Mouse (Mus musculus) layer of hippocampus, postnatal 25 days (tissue): ENCODE measurements around the gene Hint1. TPM values are rescaled to one million over a fixed set of nuclear protein-coding genes. Genes with fewer than 3 reads are reported as not detected.
"Not testable (repeated sequence)": the region's sequence is repeated elsewhere in the genome, so short reads cannot be mapped to it uniquely, and the experiment has no call there.

Source experiments
- DNase-seq, 2 experiments: peaks; one replicate each; pipeline ENCODE4 v3.0.0; 2022; ENCODE audit warnings: mixed read lengths in 2 of 2, low spot score in 1 of 2; ENCODE audit errors: extremely low spot score in 1 of 2
- total RNA-seq, 2 experiments: library from RNA; stranded (reverse); gene quantifications; 2 replicates each; pipeline ENCODE4 v1.2.3; 2021

The Hint1 gene
- total RNA-seq = 100 to 1,000 TPM; 262 to 295 TPM

DNA sequence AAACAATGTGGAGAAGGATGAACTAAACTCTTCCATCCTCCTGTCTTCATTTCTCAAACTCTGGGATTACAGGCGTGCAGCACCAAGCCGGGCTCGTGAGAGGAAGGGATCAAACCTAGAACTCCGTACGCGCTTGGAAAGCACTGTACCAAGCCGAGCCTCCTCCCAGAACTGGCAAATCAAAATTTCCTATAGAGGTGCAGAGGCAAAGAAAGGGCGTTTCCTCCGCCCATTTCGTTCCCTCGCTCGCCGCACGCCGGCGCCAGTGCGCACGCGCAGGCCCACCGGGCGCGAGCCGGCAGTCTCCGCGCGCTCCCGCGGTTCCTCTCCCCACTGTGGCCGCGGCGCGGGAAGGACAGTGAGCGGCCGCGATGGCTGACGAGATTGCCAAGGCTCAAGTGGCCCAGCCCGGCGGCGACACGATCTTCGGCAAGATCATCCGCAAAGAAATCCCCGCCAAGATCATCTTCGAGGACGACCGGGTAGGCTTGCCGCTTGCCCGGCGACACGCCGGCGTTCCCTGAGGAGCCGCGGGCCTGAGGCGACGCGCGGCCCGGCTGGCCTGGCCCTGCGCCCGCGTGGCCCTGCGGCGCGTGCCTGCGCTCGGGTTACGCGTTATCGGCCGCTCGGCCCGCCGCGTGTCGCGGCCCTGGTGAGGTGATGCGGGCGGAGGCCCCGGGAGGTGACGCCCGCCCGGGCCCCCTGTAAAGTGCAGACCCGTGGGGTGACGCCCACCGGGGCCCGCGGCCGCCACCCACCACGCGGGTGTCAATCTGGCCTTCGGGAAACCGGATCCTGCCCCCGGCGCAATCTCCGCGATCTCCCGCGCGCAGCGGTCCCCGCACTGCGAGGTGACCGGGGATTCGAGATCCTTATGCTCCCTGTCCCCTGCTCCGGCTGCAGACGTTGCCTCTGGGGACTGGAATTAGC is at the start of gene Hint1:
Gene Hint1, plus strand, starts transcription at position 265 of the 930 bp plus-strand sequence.
- peak; percentile 86 to 91 for DNase-seq

DNA sequence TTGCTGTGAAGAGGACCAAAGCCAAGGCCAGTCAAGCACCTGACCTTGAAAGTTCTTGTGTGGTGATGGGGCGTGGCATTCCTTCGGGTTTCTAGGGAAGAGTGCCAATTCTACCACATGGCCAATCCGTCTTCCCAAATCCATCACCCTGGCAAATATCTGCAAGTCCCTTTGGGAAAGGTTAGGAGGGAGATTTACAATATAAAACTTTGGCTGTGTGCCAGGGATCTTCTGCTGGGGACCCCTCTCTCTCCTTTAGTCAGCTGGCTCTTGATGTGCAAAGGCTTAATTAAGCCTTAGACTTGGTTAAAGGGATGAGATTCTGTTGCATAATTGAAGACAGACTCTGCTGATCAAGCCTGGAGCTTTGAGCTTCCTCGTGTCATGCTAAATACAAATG is 48.7 kb upstream of the Hint1 start:
- DNase-seq = no peak

DNA sequence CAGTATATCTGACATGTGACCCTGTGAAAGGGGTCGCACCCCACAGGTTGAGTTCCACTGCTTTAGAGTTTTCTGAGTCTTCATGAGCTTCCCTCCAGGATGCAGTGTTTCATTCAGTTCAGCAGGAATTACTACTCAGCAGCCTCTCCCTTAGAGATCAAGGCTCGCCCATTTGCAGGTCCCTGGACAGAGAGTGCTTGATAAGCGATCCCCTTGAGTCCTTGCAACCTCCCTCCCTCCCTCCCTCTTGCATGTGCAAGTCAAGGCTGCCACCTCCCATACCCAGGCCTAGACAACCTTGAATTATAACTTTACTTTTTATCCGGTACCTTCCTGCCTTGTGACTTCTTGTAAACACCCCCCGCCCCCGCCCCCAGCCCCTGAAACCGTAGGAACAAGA is 46.7 kb upstream of the Hint1 start:
- DNase-seq = no peak

DNA sequence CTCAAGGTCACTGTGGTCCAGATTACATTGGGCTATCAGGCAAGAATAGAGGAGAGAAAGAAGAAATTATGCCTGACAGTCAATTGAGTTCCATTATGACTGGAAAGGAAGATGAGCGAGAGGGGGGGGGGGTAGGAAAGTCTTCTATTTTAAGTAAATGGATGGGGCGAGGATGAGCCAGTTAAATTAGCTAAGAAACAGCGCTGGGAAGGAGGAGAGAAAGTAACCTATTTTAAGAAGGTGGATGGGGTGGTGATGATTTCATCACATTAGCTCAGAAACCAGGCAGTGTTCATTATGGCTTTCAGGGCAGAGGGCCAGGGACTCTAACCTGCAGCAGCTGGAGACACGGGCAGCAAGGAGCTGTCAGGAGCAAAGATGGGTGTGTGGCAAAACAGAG is 42.7 kb upstream of the Hint1 start:
- no peak for DNase-seq

DNA sequence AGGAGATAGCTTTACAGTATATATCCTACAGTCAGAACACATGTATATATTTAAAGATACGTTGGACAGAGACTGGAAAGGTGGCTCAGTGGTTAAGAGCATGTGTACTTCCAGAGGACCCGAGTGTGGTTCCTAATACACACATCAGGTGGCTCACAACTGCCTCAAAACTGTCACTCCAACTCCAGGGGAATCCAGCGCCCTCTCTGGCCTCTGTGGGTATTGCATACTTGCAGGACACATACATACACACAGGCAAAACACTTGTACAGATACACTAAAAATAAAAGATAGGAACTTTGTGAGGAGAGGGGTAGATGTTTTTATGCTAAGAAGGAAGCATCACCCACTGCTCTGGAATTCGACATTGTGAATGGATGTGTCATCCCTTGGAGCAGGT is 40.4 kb upstream of the Hint1 start:
- no peak for DNase-seq

DNA sequence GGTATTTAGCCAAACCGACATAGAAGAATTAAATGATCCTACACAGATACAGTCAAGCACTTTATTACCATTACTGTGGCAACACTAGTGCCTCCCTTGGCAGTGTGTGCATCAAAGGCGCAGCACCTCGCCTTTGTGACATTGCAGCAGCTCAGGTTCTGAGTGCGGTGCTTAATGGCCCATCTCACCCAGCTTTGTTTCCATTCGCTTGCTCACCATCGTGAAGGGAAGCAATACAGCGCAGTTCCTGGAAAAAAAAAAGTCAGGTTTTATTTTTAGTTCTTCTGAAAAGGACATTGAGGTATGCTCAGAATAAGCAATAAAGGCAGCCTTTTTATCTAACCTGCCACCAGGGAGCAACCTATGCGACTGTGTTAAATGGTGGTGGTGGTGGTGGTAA is 39.4 kb upstream of the Hint1 start:
- no peak for DNase-seq

DNA sequence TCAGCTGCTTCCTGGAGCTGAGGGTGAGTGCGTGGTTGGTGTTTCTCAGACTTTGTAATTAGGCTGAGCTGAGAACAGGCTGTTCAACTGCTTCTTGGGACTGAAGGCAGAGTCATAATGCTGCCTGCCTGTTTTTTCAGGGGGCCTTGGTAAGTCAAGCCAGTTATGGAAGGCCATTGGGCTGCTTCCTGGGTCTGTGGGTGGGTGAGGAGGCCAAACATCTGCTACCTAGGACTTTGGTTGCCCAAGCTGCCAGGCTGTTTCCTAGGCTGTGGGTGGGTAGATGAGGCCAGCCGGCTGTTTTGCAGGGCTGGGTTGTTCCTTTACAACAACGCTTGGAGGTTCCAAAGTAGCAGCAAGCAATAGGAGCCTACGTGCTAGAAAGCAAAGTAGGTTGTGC is 32.4 kb upstream of the Hint1 start:
- DNase-seq = peak; percentile 36 to 44

DNA sequence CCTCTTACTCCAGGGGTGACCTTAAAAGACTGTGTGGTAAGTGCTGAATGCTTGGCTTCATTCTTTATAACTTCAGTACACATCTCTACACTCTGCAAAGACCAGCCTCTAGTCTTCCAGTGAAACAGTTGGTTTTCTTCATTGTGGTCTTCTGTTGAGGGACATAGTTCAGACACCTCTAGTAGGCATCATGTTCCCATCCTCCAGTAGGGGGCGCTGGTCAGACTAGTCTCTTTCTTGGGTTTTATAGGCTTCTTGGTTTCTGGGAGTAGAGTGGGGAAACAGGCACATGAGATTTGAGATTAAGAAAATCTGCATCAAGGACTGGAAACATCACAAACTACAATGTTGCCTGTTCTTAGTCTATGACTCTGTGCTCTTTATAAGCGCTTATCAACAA is 31.6 kb upstream of the Hint1 start:
- no peak for DNase-seq

DNA sequence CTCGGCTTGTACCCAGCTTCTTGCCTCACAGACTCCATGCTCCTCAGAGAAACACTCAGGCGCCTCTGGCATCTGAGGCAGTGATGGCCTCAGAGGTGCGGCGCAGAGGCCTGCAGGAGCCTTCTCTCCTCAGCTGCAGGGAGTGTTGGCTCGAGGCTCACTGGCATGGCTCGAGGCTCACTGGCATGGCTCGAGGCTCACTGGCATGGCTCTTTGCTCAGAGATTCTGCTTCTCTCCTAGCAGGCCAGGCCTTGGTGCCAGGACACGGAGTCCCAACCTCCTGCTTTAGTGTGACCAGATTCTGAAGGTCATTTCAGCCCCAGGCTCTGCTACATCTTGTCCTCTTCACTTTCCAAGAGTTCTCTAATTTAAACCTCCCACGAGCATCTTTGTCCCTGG is 30.1 kb upstream of the Hint1 start:
- DNase-seq = peak in 1 of 2 experiments; percentile 41

DNA sequence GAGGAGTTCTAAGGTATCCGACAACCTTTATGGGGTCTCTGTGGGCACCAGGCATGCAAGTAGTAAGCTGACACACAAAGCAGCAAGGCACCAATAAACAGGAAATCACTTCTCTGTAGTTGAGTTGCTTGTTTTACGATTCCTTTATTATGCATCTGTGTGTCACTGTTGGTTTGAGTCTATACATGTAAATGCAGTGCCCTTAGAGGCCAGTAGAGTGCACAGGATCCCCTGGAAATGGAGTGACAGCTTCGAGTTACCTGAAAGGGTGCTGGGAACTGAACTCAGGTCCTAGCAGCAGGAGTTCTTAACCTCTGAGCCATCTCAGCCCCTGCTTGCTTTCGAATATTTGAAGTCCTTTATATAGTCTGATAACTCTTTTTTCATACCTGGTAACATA is 26.5 kb upstream of the Hint1 start:
- no peak for DNase-seq

DNA sequence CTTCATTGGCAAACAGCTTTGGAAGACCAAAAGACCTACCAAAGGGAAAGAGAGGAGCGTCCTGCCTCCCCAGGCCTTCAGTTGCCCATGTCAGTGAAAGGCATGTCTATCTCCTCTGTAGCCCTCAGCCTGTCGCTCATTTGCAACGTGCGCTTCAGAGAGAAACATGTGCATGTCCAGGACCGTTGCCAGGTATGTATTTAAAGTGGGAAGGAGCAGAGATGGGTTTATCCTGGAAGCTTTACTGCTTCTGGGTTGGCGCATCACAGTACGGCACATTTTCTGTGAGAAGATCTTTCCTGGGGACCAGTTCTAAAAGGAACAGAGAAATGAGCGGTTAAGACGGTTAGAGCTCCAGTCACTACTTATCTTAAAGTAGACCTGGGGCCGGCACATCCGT is 25.3 kb upstream of the Hint1 start:
- DNase-seq = no peak

DNA sequence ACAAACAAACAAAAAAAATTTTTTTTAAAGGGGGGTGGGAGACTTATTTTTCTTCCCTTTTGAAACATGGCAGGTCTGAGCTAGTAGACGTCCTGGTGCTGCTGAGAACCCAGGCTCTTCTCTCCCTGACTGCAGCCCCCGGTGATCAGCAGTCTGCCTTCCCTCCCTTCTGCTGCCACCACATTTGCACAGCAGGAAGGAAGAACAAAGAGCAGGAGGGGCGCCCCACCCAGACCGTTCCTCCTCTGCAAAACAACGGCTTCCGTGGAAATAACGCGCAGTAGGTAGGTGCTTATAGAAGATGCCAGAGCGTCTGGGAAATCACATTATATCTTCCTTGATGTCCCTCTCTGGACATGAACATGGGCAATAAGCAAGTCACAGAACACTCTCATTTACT is 21.8 kb upstream of the Hint1 start:
- DNase-seq = no peak

DNA sequence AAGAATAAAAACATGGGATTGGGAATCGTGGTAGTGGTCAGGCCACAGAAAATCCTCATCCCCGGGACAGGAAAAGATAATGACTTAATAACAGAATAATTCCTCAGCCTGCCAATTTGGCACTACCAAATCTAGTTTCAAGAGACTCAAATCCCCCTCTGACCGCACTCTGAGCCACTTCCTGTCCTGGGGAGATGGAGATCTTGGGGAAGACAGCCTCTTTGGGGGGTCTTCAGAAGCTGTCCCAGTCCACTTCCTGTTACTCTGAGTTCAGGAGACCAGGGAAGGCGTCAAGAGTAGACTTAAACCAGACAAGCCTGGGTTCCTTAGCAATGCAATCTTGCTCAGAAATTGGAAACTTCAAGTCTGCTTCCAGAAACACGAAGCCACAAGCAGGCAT is 21.2 kb upstream of the Hint1 start:
- no peak for DNase-seq

DNA sequence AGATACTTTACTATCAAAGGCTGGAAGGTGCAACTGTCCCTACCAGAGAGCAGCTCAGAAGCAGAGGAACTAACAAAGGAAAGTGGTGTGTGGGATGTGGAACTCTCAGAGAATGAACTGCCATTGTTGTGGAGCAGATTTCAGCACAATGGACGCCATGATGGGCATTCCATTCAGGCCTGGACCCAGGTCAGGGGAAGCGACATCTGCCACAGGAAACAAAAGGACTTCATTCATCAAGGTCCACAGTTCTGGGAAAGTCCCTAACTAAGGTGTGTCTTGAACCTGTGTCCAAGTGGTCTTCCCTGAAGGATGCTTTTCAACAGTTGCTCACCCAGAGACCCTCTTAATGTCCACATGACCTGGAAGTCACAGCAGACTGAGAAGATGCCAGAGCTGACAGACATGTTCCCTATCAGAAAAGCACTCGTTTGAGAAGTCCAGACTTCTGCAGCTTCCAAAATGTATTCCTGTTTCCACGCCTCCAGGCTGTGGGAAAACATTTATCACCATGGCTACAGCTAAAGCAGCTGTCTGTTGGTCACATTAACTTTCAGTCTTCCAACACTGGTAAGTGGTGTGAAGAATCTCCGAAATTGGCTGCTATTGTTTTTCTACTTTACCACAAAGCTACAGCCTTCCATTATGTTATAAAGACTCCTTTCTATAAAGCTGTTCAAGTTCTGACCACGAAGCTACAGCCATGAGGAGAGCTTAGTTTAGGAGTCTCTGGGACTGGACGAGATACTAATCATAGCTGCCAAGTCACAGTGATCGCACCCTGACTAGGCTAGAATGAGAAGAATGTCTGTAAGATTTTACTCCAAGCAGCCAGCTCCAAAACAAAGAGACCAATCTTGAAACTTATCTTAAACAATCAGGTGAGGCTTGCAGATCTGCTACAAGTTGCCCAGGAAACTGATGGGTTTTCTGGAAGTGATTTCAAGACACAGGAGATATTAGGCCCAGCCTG is 20.4 kb upstream of the Hint1 start:
- DNase-seq = no peak

DNA sequence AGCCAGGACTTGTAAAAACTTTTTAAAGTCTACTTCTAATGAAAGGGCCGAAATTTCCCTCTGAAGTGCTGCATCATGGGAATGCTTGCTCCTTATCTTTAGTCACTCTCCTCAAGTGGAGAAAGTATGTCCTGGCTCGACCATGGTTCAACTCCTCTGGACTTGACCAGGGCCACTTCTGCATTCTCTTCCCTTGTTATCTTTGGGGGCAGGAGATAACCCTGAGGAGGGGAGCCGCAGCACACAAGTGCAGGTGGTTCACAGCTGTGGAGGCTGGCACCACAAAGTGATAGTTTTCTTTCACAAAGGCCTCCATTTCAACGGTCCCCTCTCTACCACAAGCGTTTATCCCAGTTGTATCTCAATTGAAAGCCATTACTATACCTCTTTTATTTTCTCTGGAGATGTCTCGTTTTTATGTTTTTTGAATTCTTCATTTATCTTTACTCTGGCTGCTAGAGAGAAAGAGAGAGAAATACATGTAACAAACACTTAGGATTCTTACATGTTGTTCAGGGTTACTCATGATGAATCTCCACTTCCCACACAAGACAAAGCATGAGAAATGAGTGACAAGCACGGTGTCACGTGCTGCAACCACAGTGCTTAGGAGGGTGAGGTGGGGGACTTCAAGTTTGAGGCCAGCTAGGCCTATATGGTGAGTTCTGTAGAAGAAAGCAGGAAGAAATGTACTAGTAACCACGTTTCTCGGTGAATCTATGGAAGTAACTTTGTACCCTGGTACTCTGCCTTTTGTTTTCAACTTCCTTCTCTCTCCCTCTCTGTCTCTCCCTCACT is 16.0 kb upstream of the Hint1 start:
- no peak for DNase-seq

DNA sequence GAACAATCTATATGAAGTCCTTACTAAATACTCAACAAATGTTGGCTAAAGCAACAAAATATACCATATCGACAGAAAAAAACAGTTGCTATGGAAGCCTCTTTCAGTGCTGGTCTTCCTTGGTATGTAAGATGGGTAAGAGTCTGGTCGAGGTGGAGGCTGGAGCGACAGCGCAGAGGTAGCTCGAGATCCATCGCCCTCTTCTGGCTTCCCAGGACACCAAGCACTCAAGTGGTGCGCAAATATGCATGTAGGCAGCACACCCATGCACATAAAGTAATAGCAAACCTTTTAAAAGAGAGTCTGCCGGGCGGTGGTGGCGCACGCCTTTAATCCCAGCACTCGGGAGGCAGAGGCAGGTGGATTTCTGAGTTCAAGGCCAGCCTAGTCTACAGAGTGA is 14.5 kb upstream of the Hint1 start:
- DNase-seq = no peak

DNA sequence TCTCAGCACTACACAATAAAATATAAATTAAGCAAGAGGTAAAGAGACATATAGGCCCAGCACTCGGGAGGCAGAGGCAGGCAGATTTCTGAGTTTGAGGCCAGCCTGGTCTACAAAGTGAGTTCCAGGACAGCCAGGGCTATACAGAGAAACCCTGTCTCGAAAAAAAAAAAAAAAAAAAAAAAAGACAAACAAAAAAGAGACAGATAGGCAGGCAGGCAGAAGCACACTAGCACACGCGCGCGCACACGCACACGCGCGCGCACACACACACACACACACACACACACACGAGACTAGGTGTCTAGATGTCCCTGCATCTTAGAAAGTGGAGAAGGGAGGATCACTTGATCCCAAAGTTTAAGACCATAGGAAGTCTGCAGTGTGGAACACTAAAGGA is 7.3 kb upstream of the Hint1 start:
- not testable (repeated sequence) for DNase-seq

DNA sequence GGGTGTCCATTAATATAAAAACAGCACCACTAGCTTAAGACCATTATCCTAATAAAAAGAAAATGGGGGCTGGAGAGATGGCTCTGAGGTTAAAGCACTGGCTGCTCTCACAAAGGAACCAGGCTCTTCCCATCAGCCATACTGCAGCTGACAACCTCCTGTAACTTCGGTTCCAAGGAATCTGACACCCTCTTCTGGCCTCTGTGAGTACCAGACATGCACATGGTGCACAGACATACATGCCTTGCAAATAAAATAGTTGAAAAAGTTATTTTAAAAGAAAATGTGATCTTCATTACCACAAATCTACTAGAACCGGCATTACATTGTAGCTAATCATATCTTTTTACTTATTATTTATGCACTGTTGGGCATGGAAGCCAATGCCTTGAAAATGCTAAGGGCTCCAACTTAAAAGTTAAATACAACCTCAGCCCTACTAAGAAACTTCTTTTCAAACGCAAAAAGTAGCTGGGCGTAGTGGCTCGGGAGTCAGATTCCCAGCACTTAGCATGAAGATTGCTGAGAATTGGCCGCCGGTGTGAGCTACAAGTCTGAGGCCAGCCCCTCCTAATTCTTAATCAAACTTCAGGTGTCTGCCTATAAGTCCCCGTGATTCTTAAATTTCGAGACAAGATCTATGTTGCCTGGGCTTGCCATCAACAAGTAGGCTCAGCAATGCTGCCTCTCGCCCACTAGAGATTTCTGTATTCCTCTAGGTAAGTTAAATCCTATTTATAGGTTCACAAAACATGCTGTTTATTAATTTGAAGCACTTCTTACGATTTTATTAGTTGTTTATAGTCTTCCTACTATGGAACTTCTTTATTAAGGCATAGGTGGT is 6.6 kb upstream of the Hint1 start:
- no peak for DNase-seq

DNA sequence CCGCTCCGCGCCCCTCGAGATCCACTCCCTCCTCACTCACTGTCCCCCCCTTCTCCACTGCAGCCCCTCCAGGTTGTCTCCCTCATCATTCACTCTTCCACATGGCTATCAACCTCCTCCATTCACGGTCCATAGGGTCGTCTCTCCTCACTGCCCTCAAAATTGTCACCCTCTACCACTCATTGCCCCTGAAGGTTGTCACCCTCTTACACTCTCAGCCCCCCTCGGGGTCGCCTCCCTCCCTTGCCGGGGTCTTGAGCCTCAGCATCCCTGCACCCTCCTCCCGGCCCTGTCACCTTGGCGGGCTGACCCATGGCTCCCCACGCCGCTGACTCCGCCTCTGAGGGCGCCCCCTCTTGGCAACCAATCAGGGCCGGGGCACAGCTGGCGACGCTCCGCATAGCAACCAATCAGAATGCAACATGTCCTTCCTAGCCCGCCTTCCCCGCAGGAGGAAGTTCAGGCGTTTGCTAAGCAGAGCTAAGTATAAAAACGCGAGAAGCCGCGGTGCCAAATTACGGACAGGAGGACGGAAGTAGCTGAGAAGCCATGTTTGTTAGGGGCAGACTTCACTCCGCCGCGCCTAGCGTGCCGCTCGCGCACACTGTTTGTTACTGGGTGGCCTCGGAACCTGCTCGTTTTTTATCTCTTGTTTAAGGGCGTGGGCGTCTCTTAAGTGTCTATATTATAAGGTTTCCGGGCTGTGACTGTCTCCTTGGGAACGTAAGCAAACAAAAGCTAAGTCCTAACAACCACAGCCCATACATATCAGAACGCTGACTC is 5.7 kb upstream of the Hint1 start, which contains the start of gene Lyrm7:
Gene Lyrm7, minus strand, starts transcription at position 661 of the 783 bp plus-strand sequence.
- peak; percentile 92 to 94 for DNase-seq
